Mouse (Mus musculus): ENCODE measurements at regions not wholly inside any gene's neighbourhood (a gene's known extent, or its start where the extent isn't known, plus 50 kb on each side); places are given as distances from the start of the nearest gene placed in this dataset.

DNA sequence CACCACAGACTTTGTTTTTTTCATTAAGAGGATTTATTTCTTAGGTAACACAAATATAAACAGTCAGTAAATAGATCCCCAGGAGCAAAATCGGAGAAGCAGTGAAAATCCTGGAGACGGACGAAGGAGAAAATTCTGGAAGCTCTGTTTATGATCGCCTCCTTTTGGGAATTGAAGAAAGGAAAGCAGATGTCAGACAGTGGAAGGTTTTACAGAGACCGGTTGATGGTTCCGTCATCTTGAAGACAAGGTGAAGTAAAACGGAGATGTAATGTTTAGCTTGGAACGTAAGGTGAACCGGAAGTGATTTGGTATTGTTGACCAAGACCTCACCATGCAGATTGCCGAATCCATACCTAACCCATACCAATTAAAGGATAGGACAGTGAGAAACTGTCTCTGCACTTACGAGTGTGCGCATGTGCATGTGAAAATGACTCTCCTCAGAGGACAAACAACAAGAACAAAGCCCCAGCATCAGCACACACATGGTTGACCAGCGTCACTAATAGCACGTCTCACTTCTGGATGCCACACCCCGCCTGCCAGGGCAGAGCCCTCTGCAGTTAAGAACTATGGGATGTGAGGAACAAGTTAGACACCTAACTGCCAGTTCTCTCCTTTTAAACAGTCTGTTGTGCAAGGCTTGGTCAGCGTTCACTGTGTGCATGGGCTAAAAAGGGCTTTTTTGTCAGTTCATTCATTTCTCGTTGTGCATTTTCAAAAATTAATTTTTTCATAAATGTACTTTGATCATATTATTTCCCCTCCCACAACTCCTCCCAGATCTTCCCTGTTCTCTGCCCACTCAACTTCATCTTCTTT lies 62.4 kb upstream of the Cpsf6 start:
- H3K4me2 ChIP-seq (ENCODE audit: insufficient read depth, low read depth, poor library complexity, severe bottlenecking), result no peak overlapping the region

DNA sequence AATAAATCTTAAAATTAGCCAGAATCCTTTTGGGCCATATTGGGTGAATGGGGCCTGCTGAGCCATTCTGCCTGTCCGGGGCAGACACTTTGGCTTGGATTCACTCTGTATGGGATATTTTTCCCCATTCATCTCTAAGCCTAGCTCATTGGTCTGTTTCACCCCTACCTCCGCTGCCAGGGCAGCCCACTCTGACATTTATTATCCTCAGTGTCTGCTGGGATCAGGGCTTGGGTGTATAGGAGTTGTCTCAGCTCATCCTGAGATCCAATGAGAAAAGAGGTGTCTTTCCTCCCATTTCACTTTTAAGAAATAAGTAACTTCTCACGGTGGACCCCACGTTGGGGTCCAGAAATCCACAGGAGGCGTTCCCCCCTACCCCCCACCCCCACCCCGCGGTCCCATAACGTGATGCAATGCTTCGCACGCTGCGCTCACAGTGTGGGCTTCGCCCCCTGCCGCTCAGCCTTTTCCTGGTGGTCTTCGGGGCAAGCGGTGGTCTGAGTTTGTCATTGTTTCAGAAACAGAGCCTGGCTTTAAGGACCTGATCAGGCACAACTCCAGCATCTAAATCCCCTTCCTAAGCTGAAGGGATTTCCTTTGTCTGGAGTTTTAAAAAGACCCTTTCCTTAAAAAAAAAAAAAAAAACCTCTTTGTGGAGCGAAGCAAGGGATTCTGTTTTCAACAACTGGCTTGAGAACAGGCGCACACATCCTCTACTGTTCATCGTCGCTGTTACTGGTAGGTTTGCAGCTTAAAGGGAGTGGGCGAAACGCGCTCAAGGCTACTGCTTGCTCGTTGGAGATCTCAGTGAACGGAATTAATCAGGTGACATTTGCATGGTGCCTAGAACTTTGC lies 61.5 kb upstream of the Cpsf6 start:
- Histone ChIP-seq H3K27me3 (replicated peaks) (no peaks in the 10 kb centered on the region), H3K79me2 (replicated peaks; ENCODE audit: control insufficient read depth, extremely low read depth, insufficient read depth, poor library complexity, severe bottlenecking) (no peaks in the 10 kb centered on the region), H3K27ac (ENCODE audit: insufficient read depth, low read depth) (no peak overlapping the region), H3K9me3 (replicated peaks; ENCODE audit: low read length) (peaks cover 8% of the 10 kb centered on the region), H3K9ac (ENCODE audit: insufficient read depth, low read depth) (no peak overlapping the region), H3K4me3 (replicated peaks in 1 of 3; ENCODE audit: low read depth in 2 of 3, low read length in 2 of 3, poor library complexity in 1 of 3) (no peak overlapping the region), H3K36me3 (replicated peaks in 1 of 2; ENCODE audit: control insufficient read depth in 1 of 2, insufficient read depth in 1 of 2, low read length in 1 of 2) (no peaks in the 10 kb centered on the region), H3K4me1 (ENCODE audit: control insufficient read depth in 1 of 2, insufficient read depth in 2 of 2) (peaks cover 0 to 5% of the 10 kb centered on the region in 2 experiments; a peak in 1 of 4 replicates), H3K4me2 (ENCODE audit: insufficient read depth, low read depth, poor library complexity, severe bottlenecking) (no peak overlapping the region)
- no peak for DNase-seq (ENCODE audit: extremely low read depth)
- in situ Hi-C loops (cut with MboI; ENCODE audit: low pct_ligation_motif_present, low pct_unique_long_range_greater_than_20kb, low sequenced_read_pairs), result loop anchor here (25.0 kb wide), 1 partner anchor 179 kb away; no protein-coding TSS in a partner anchor
- dilution Hi-C loops (cut with MboI; ENCODE audit: extremely low pct_ligation_motif_present, extremely low pct_unique_long_range_greater_than_20kb, low sequenced_read_pairs), result no loop called here
- no peak for TF ChIP-seq ETS1 (conservative IDR thresholded peaks at IDR 0.05; ENCODE audit: low read depth, low read length)
- TF ChIP-seq KAT2A (IDR thresholded peaks at IDR 0.05; ENCODE audit: insufficient replicate concordance, low read length), result no peak
- TF ChIP-seq MYC (IDR thresholded peaks at IDR 0.05; ENCODE audit: low read depth, low read length), result no peak
- no peak for TF ChIP-seq ZC3H11A (IDR thresholded peaks at IDR 0.05; ENCODE audit: low read depth, low read length)
- no peak for TF ChIP-seq RAD21 (IDR thresholded peaks at IDR 0.05; ENCODE audit: low read depth, low read length)
- no peak for TF ChIP-seq SIN3A (IDR thresholded peaks at IDR 0.05; ENCODE audit: low read length)
- no peak for TF ChIP-seq PAX5 (IDR thresholded peaks at IDR 0.05; ENCODE audit: low read length)
- no peak for TF ChIP-seq BHLHE40 (IDR thresholded peaks at IDR 0.05; ENCODE audit: low read depth, low read length)
- TF ChIP-seq UBTF (IDR thresholded peaks at IDR 0.05; ENCODE audit: low read depth, low read length), result no peak
- no peak for TF ChIP-seq MEF2A (IDR thresholded peaks at IDR 0.05; ENCODE audit: borderline replicate concordance, low read depth, low read length)
- no peak for TF ChIP-seq POLR2A (IDR thresholded peaks at IDR 0.05; ENCODE audit: low read depth, low read length)
- TF ChIP-seq CTCF (conservative IDR thresholded peaks at IDR 0.05 in 1 of 2, IDR thresholded peaks at IDR 0.05 in 1 of 2; ENCODE audit: low read depth in 2 of 2, low read length in 2 of 2), result no peak
- TF ChIP-seq USF1 (IDR thresholded peaks at IDR 0.05; ENCODE audit: low read depth, low read length), result no peak
- no peak for TF ChIP-seq ZKSCAN1 (IDR thresholded peaks at IDR 0.05; ENCODE audit: borderline replicate concordance, low read depth, low read length)
- TF ChIP-seq CHD2 (IDR thresholded peaks at IDR 0.05; ENCODE audit: low read length), result no peak
- no peak for TF ChIP-seq MAX (IDR thresholded peaks at IDR 0.05; ENCODE audit: low read length)
- no peak for TF ChIP-seq POLR2AphosphoS2 (IDR thresholded peaks at IDR 0.05; ENCODE audit: low read depth, low read length)

More for the DNA sequence above, 62.4 kb upstream of the Cpsf6 start:
- no peaks in the 10 kb centered on the region for H3K36me3 ChIP-seq (replicated peaks in 1 of 2; ENCODE audit: control insufficient read depth in 1 of 2, insufficient read depth in 1 of 2, low read length in 1 of 2)
- no peaks in the 10 kb centered on the region for H3K27me3 ChIP-seq (replicated peaks)
- no peak for TF ChIP-seq TBP (conservative IDR thresholded peaks at IDR 0.05; ENCODE audit: low read depth, low read length)
- no peak for TF ChIP-seq CHD2 (IDR thresholded peaks at IDR 0.05; ENCODE audit: low read length)
- TF ChIP-seq MAZ (IDR thresholded peaks at IDR 0.05; ENCODE audit: low read depth, low read length), result no peak
- no peak for TF ChIP-seq RCOR1 (conservative IDR thresholded peaks at IDR 0.05; ENCODE audit: low read depth, low read length)
- TF ChIP-seq HCFC1 (IDR thresholded peaks at IDR 0.05; ENCODE audit: low read depth, low read length), result no peak
- no peak for TF ChIP-seq CHD1 (IDR thresholded peaks at IDR 0.05; ENCODE audit: low read depth, low read length)
- TF ChIP-seq JUN (IDR thresholded peaks at IDR 0.05; ENCODE audit: insufficient read depth, low read depth, low read length), result no peak
- TF ChIP-seq NRF1 (IDR thresholded peaks at IDR 0.05; ENCODE audit: low read depth, low read length), result no peak
- no peak for TF ChIP-seq GABPA (IDR thresholded peaks at IDR 0.05; ENCODE audit: insufficient replicate concordance, low read depth, low read length)
- TF ChIP-seq ZKSCAN1 (IDR thresholded peaks at IDR 0.05; ENCODE audit: borderline replicate concordance, low read depth, low read length), result no peak
- no peak for TF ChIP-seq TCF12 (IDR thresholded peaks at IDR 0.05; ENCODE audit: low read depth, low read length)
- no peak for TF ChIP-seq ZC3H11A (IDR thresholded peaks at IDR 0.05; ENCODE audit: low read depth, low read length)
- TF ChIP-seq CTCF (conservative IDR thresholded peaks at IDR 0.05 in 1 of 2, IDR thresholded peaks at IDR 0.05 in 1 of 2; ENCODE audit: low read depth in 2 of 2, low read length in 2 of 2), result no peak
- TF ChIP-seq SMC3 (IDR thresholded peaks at IDR 0.05; ENCODE audit: low read depth, low read length), result no peak
- TF ChIP-seq E2F4 (IDR thresholded peaks at IDR 0.05; ENCODE audit: insufficient replicate concordance, low read depth, low read length), result no peak
- TF ChIP-seq ZNF384 (IDR thresholded peaks at IDR 0.05; ENCODE audit: low read depth, low read length), result no peak
- no peak for TF ChIP-seq NELFE (IDR thresholded peaks at IDR 0.05; ENCODE audit: low read depth, low read length)
- TF ChIP-seq KAT2A (IDR thresholded peaks at IDR 0.05; ENCODE audit: insufficient replicate concordance, low read length), result no peak
- no peak for TF ChIP-seq JUND (conservative IDR thresholded peaks at IDR 0.05; ENCODE audit: low read depth, low read length)
- TF ChIP-seq EP300 (IDR thresholded peaks at IDR 0.05; ENCODE audit: low read length), result no peak
- no peak overlapping the region for H3K4me3 ChIP-seq (replicated peaks in 1 of 3; ENCODE audit: low read depth in 2 of 3, low read length in 2 of 3, poor library complexity in 1 of 3)
- H3K27ac ChIP-seq (ENCODE audit: insufficient read depth, low read depth), result no peak overlapping the region
- in situ Hi-C loops (cut with MboI; ENCODE audit: low pct_ligation_motif_present, low pct_unique_long_range_greater_than_20kb, low sequenced_read_pairs) (loop anchor here (25.0 kb wide), 1 partner anchor 180 kb away; no protein-coding TSS in a partner anchor), dilution Hi-C loops (cut with MboI; ENCODE audit: extremely low pct_ligation_motif_present, extremely low pct_unique_long_range_greater_than_20kb, low sequenced_read_pairs) (no loop called here)
- no peaks in the 10 kb centered on the region for H3K4me1 ChIP-seq (ENCODE audit: control insufficient read depth in 1 of 2, insufficient read depth in 2 of 2)
- no peak for DNase-seq (ENCODE audit: extremely low read depth)
- H3K79me2 ChIP-seq (replicated peaks; ENCODE audit: control insufficient read depth, extremely low read depth, insufficient read depth, poor library complexity, severe bottlenecking), result no peaks in the 10 kb centered on the region
- H3K9ac ChIP-seq (ENCODE audit: insufficient read depth, low read depth), result no peak overlapping the region
- peaks cover 8% of the 10 kb centered on the region for H3K9me3 ChIP-seq (replicated peaks; ENCODE audit: low read length)

All from CH12.LX (cell line).